Mouse (Mus musculus): ENCODE results near the gene Hnrnpa2b1.

Gene Hnrnpa2b1

DNA sequence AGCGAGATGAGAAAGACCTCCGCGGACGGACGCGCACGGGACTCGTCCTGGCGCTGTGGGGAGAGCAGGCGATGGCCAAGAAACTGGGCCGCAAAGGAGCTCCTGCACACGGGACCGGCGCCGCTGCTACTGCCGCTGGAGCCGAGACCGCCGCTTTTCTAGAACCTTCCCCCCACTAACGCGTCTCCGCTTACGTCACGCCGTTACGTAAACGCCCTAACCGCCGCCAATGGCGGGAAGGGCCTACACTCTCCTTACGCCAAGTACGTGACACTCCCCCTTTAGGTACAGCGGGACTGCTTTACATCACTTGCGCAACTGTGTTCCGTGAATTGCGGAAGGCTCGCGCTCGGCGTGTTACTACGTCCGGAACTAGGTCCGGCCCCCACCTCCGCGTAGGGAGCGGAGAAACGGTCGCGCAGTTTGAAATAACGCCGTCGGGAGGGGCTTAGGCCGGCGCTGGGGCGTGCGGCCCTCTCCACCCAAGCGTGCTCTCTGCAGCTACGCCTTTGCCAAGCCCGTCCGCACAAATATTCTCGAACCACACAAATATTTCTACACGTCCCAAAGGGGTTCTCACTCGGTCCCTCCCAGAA lies at the start of gene Hnrnpa2b1:
Hnrnpa2b1 (minus strand) TSS at position 180 of the 596 bp plus-strand sequence.
- TF ChIP-seq GATA4 (IDR thresholded peaks at IDR 0.05; ENCODE audit: insufficient replicate concordance, low read length) = no peak

DNA sequence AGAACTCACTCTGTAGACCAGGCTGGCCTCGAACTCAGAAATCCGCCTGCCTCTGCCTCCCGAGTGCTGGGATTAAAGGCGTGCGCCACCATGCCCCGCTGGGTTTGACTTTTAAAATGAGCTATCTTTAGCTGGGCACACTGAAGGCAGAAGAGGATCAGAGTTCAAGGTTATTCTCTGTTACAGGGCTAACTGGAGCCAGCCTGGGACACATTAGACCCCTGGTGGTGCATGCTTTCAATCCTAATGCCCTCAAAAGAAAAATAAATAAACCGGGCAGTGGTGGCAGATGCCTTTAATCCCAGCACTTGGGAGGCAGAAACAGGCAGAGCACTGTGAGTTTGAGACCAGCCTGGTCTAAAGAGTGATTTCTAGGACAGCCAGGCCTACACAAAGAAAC lies 45.2 kb upstream of the Hnrnpa2b1 start:
- TF ChIP-seq GATA4 (IDR thresholded peaks at IDR 0.05; ENCODE audit: insufficient replicate concordance, low read length) = no peak

DNA sequence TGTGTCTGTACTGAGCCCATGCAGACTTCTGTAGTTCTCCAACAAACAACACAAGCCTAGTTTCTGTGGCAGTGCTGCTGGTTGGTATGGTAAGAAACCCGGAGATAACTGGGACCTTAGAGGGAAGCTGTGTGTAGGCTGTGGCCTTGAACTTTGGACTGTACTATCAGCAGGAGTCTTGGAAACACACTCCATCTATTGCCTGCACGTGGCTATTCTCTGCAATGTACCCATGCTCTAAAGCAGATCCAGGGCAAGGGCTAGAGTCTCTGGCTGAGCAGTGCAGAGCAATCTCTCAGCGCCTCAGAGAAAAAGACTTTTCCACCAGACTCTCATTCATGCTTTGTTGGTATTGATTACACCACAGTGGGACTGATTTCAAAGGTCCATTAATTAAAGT lies 44.1 kb upstream of the Hnrnpa2b1 start:
- TF ChIP-seq GATA4 (IDR thresholded peaks at IDR 0.05; ENCODE audit: insufficient replicate concordance, low read length) = no peak

DNA sequence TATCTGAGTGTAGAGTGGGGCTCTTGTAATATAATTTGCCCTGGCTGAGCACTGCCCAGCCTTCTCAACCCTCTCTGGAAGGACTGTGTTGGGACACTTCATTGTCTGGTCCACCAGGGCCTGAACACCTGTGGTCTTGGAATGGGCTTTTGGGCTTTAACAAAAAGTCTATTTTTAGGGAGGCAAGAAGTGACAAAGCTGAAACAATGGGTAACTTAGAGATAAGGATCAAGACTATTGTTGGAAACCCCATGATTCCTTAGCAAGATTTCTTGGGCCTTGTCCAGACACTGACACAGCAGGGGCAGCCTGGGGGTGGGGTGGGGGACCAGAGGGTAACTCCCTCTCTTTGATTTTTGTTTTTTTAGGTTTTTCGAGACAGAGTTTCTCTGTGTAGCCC lies 41.3 kb upstream of the Hnrnpa2b1 start:
- no peak for TF ChIP-seq GATA4 (IDR thresholded peaks at IDR 0.05; ENCODE audit: insufficient replicate concordance, low read length)

DNA sequence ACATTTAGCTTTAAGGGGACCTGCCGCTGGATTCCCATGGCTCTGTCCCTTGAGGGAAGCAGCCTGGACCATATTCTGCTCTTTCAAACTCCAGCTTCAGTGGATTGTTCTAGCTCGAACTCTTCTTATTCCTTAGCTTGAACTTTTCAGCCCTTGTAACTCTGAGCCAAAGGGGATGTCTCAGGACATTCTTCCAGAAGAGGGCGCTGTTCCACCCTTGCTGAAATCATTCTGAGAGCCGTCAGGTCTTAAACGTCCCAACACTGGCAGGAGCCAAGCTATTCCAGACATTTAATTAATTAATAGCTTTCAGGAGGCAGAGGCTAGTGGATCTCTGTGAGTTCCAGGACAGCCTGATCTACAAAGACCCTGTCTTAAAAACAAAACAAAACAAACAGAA lies 40.4 kb upstream of the Hnrnpa2b1 start:
- no peak for TF ChIP-seq GATA4 (IDR thresholded peaks at IDR 0.05; ENCODE audit: insufficient replicate concordance, low read length)

DNA sequence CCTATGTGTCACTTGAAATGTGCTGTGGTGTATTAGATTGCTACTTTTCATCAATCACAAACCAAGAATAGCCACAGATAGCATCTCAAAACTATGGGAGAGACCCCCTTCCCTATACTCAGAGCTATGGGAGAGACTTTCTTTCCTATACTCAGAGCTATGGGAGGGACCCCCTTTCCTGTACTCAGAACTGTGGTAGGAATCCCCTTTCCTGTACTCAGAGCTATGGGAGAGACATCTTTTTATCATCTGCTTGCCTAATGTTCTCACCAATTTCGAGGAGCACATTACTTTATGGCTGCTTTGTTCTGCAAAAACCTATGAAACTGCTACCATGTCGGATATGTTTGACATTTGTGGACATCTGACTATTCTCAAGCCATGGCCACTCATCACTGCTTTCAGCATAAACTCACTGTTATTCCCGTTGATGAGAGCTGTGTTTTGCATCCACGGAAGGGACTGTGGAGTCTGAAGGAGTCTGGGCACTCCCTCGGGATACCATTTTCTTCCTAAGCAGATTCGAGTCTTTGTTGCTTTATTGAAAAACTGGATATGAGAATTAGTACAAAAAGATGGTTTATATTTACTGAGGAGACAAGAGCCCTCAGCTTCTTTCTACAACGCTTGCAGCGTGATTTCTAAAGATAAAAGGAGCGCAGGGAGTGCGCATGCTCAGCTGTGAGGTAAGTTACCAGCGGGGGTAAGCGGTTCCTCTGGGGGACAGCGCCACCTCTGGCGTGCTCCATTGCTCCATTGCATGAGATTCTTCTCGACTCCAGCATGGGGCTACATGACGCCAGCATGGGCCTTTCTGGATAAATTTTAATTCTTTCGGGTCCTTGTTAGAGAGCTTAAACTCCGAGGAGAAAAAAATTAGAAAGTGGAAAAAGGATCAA lies 39.3 kb upstream of the Hnrnpa2b1 start:
- TF ChIP-seq GATA4 (IDR thresholded peaks at IDR 0.05; ENCODE audit: insufficient replicate concordance, low read length) = no peak; the same call in 1 of the 2 replicates

DNA sequence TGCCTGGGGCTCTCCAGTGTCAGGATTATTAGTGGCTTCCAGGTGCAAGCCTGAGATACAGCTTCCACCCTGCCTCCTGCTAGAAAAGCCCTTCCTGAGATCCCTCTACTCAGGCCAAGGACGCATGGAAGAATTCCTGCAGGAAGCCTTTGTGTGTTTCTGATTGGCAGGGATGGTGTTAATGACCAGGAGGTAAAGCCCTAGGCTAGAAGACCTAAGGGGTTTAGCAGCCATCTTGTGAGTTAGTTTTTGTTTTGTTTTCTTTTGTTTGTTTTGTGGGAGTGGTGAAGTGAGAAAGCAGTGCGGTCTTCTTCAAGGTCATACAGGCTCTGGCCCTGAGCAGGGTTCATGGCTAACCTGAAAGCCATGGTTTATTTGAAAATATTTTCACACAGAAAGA lies 37.9 kb upstream of the Hnrnpa2b1 start:
- TF ChIP-seq GATA4 (IDR thresholded peaks at IDR 0.05; ENCODE audit: insufficient replicate concordance, low read length) = no peak

DNA sequence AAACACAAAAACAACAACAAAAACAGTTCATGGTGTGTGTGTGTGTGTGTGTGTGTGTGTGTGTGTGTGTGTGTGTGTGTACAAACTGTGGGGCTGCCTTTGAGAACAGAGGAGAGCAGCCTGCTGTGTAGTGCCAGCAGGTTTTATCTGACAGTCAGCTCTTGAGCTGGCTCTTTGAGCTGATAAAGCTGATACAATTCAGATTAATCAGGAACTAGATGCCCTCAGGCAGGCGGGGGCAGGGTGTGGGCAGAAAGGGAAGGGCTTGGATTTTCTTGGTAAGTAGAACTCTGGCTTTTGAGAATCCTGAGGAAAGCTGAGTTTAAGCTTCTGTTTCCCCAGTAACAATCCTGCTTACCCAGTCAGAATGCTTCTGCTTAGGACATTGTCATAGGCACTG lies 36.0 kb upstream of the Hnrnpa2b1 start:
- no peak for TF ChIP-seq GATA4 (IDR thresholded peaks at IDR 0.05; ENCODE audit: insufficient replicate concordance, low read length)

DNA sequence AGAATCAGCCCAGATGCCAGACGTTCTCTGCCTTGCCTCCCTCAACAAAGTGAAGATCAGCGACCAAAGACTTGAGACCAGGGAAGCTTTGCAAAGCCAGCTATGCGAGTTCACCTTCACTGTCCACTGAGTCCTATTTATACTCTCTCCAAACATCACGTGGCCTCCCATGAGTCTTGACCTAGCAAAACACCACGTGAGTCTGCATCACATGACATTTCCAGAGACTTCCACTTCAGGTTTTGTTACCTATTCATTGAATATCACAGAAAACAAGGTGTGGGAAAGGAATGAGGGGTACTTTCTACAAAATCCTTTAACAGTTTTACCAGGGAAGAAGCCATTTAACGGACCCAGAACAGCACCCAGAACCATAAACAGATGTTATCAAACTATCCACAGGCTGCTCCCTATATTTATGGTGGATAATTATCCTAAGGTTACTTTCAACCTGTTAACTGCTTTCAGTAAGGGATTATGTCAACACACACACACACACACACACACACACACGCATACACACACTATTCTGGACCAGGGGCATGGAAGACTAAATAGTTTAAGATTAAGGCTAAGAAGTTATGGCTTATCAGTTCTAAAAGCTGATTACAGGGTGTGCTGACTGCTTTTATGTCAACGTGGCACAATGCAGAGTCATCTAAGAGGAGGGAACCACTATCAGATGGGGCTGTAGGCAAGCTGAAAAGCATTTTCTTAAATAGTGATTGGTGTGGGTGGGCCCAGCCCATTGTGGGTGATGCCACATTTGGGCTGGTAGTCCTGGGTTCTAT lies 27.8 kb upstream of the Hnrnpa2b1 start:
- no peak for TF ChIP-seq GATA4 (IDR thresholded peaks at IDR 0.05; ENCODE audit: insufficient replicate concordance, low read length)

DNA sequence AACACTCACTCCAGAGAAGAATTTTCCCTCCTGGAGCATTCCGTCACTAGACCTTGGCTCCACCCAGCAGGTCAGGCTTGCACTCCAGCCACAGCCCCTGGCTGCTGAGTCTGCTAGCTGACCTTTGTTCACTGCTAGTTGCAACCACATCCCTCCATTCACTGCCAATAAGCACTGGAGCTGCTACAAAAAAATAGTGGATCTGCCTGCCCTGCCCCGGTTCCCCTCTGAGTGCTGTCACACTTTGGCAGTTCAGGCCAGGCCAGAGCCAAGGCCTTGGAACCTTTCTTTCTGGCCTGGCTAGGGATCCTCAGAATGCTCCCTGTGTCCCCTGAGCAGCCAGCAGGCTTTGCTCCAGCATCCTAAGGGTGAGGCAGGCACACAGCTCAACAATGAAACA lies 20.1 kb upstream of the Hnrnpa2b1 start:
- no peak for TF ChIP-seq GATA4 (IDR thresholded peaks at IDR 0.05; ENCODE audit: insufficient replicate concordance, low read length)

DNA sequence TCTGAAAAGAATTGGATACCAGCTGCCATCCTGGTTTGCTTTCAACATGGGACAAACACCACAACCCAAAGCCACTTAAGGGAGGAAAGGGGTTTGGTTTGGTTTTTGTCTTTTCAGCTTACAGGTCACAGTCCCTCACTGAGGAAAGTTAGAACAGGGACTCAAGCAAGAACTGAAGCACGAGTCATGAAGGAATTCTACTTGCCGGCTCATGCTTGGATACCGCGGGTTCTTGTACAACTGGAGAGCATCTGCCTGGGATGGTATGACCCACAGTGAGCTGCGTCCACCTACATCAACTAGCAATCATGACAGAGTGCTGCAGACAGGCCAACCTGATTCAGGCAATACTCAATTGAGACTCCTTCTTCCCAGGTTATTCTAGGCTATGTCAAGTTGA lies 17.0 kb upstream of the Hnrnpa2b1 start:
- no peak for TF ChIP-seq GATA4 (IDR thresholded peaks at IDR 0.05; ENCODE audit: insufficient replicate concordance, low read length)

DNA sequence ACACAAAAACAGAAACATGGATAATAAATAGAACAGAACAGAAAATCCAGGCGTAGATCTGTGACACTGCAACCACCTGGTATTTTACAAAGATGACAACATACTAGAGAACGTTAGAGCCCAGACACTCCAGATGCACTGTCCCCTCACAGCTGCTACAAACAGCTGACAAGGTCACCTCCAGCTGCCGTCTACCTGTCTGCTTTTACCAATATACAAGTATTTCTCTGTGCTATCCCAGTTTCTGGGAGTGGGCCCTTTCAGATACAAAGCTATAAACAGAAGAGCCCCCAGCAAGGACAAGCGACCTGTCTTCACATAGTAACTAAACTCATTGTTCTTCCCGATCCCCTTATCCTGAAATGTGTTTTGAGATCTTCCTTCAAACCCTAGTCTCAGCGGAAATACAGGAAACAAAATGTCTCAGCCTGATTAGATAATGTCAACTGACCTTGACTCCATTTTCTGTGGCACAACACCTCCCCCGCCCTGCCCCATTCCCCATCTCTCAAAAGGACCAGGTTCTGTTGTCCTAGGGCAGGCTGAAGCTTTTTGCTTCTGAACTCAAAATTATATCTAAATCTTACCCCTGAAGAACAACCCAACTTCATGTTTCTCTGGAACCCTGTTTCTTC lies 16.5 kb upstream of the Hnrnpa2b1 start:
- no peak for TF ChIP-seq GATA4 (IDR thresholded peaks at IDR 0.05; ENCODE audit: insufficient replicate concordance, low read length)

DNA sequence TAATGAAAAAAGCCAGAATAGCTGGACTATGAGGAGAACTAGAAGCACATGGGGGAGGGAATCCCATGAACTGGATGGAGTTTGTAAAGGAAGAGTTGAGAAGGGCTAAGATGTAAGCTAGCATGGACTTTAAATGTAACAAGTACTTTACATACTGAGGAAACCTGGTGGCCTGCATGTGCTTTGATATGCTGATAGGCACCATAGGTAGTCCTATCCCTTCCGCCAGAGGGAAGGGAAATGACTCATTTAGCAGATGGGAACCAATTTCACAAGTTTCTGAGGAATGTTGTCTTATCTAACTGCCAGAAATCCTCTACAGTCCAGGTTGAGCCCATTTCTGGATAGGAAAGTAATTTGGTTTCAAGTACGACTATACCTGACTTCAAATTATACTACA lies 16.0 kb upstream of the Hnrnpa2b1 start:
- no peak for TF ChIP-seq GATA4 (IDR thresholded peaks at IDR 0.05; ENCODE audit: insufficient replicate concordance, low read length)

DNA sequence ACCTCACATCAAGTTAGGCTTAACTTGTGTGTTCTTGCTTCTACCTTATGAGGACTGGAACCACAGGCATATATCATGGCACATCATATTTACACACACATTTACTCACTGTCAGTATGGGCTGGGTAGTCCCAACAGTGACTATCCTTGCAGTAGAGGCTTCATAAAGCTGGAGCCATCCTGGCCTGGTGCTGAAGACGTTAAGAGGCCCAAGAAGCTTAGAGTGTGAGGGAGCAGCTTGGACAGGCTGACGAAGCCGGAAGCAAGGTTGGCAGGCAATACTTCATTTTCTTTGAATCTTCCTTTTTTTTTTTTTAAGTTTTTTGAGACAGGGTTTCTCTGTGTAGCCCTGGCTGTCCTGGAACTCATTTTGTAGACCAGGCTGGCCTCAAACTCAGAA lies 14.2 kb upstream of the Hnrnpa2b1 start:
- TF ChIP-seq GATA4 (IDR thresholded peaks at IDR 0.05; ENCODE audit: insufficient replicate concordance, low read length) = no peak

DNA sequence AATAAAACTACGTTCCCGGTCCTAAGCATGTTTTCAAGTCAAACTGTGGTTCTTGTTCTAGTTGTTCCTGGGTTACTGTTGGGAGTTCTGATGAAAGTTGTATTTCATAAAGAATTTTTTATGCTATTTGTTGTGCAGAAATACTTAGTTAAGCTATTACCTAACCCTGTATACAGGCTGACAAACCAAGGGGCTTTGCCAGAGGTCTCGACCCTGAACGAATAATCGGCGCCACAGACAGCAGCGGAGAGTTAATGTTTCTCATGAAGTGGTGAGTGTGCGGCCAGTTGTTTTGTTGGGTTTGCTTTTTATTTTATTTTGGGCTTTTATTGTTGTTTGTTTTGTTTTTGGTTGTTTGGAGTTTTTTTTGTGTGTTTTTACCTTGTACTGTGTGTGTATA lies 11.9 kb upstream of the Hnrnpa2b1 start:
- no peak for TF ChIP-seq GATA4 (IDR thresholded peaks at IDR 0.05; ENCODE audit: insufficient replicate concordance, low read length)
